Mouse (Mus musculus): Measurements from ENCODE around the gene 3110082I17Rik.
A peak's percentile ranks its signal among the peaks of the same experiment; 100 is the strongest.

The 3110082I17Rik gene

GRCm38 (mm10) chr5:139320424-139320823, 139.9 kb downstream of the 3110082I17Rik start:
- DNase-seq = no peak

- DNase-seq = peak; percentile 68
Observed at GRCm38 (mm10) chr5:139317751-139318504, 142.4 kb downstream of the 3110082I17Rik start.

- no peak for DNase-seq
Observed at GRCm38 (mm10) chr5:139316982-139317675, 143.2 kb downstream of the 3110082I17Rik start.

- no peak for DNase-seq
Observed at GRCm38 (mm10) chr5:139314941-139315642, 145.2 kb downstream of the 3110082I17Rik start.

- DNase-seq = no peak
Observed at GRCm38 (mm10) chr5:139313536-139313935, 146.8 kb downstream of the 3110082I17Rik start.

- peak; percentile 47 for DNase-seq
Observed at GRCm38 (mm10) chr5:139311822-139312221, 148.5 kb downstream of the 3110082I17Rik start.

GRCm38 (mm10) chr5:139310477-139310876, 149.8 kb downstream of the 3110082I17Rik start:
- DNase-seq = no peak

GRCm38 (mm10) chr5:139309946-139310345, 150.4 kb downstream of the 3110082I17Rik start:
- no peak for DNase-seq

All from right cerebral cortex, adult 18-20 months (tissue).